Mouse (Mus musculus): ENCODE results near the gene Klhl3.

DNA sequence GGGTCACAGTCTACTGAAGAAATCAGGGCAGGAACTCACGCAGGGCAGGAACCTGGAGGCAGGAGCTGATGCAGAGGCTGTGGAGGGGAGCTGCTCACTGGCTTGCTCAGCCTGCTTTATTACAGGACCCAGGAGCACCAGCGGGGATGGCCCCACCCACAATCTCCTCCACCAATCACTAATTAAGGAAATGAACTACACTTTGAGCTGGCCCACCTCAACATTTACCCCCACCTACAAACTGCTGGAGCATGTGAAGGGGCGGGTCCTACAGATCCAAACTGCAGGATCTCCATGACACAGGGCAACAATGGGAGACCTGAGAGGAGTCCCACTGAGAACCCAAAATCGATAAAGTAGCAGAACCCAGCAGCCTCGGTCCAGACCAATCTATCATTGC, 64.3 kb downstream of the Klhl3 start:
- TF ChIP-seq POLR2A (IDR thresholded peaks at IDR 0.05; ENCODE audit: extremely low read depth, insufficient read depth, low read length) = no peak
- TF ChIP-seq CTCF (IDR thresholded peaks at IDR 0.05; ENCODE audit: low read depth, low read length) = no peak
